Mouse (Mus musculus) intestine, postnatal 0 days (tissue): ENCODE data around the gene Kif13a. TPM values are rescaled to one million over a fixed set of nuclear protein-coding genes. Genes with fewer than 3 reads are reported as not detected.
A peak's percentile ranks its signal among the peaks of the same experiment; 100 is the strongest.

Source experiments
- ATAC-seq: fragments of 200-750 bp; cut with Nextera tagmentation; 2 replicates; pipeline ENCODE4 v1.8.0; 2017; ENCODE audit warnings: mild to moderate bottlenecking, moderate TSS enrichment, moderate library complexity
- H3K27ac ChIP-seq: fragments of 300-500 bp; sonication (generic); 2 replicates; pipeline ENCODE4 v1.5.1; 2014; ENCODE audit warnings: mild to moderate bottlenecking, low read depth, low read length, moderate library complexity
- H3K27me3 ChIP-seq: fragments of 300-500 bp; sonication (generic); replicated peaks from 2 replicates; pipeline ENCODE4 v1.6.1; 2014; ENCODE audit warnings: low read length, mixed read lengths; ENCODE audit not compliant: control insufficient read depth, insufficient read depth
- H3K36me3 ChIP-seq: fragments of 300-500 bp; sonication (generic); 2 replicates; pipeline ENCODE4 v1.6.1; 2014; ENCODE audit warnings: mild to moderate bottlenecking, moderate library complexity; ENCODE audit not compliant: control insufficient read depth, insufficient read depth
- H3K4me1 ChIP-seq: fragments of 300-500 bp; sonication (generic); replicated peaks from 2 replicates; pipeline ENCODE4 v1.6.1; 2014; ENCODE audit warnings: antibody characterized with exemption, low read length, mixed read lengths; ENCODE audit not compliant: control insufficient read depth, insufficient read depth
- H3K4me2 ChIP-seq: fragments of 300-500 bp; sonication (generic); replicated peaks from 2 replicates; pipeline ENCODE4 v1.6.1; 2014; ENCODE audit warnings: low read depth, mild to moderate bottlenecking, moderate library complexity
- H3K4me3 ChIP-seq: fragments of 300-500 bp; sonication (generic); 2 replicates; pipeline ENCODE4 v1.5.1; 2014; ENCODE audit warnings: low read depth, low read length
- H3K9ac ChIP-seq: fragments of 300-500 bp; sonication (generic); 2 replicates; pipeline ENCODE4 v1.6.1; 2014; ENCODE audit warnings: mild to moderate bottlenecking, low read depth, low read length
- H3K9me3 ChIP-seq: fragments of 300-500 bp; sonication (generic); 2 replicates; pipeline ENCODE4 v1.6.1; 2016; ENCODE audit warnings: mixed run types; ENCODE audit not compliant: control insufficient read depth
- CTCF ChIP-seq: sonication (generic); IDR thresholded peaks from 2 replicates; pipeline ENCODE4 v1.5.1; 2016; ENCODE audit warnings: low read depth, mild to moderate bottlenecking, control low read depth, antibody characterized with exemption, moderate library complexity
- WGBS: fragments of 180-500 bp; shearing (Covaris S2); extraction: QIAGEN DNeasy Blood & Tissue Kit; methylation state at CpG from one replicate; pipeline ENCODE4 v1.1.7; 2014; 5-methylcytosine and 5-hydroxymethylcytosine counted together
- polyA plus RNA-seq: library from polyadenylated mRNA; unstranded; fragments of >200 nt; fragmentation: Nextera tagmentation; extraction: Ambion mirVana; gene quantifications from 2 replicates; pipeline ENCODE4 v1.2.1, GENCODE M21; 2015

The Kif13a gene
- polyA plus RNA-seq, 1 experiment from 2014 or later, result 11.3 TPM

- Histone ChIP-seq H3K4me2 (no peak overlapping the region), H3K9ac (no peak overlapping the region), H3K9me3 (no peaks in the 10 kb centered on the region), H3K36me3 (no peaks in the 10 kb centered on the region), H3K4me3 (no peak overlapping the region), H3K4me1 (0 out of 2 replicates have a peak, but pooled peaks cover 4% of the 10 kb centered on the region), H3K27me3 (no peaks in the 10 kb centered on the region), H3K27ac (no peak overlapping the region)
- 80% methylated on average over 5 of the region's 5 CpGs for WGBS
- ATAC-seq, result no peak
- TF ChIP-seq CTCF, result no peak
Observed at GRCm38 (mm10) chr13:46946041-46946440, 16.4 kb upstream of the Kif13a start.

- Histone ChIP-seq H3K4me3 (no peak overlapping the region), H3K9ac (no peak overlapping the region), H3K4me2 (no peak overlapping the region), H3K36me3 (no peaks in the 10 kb centered on the region), H3K27ac (no peak overlapping the region), H3K4me1 (0 out of 2 replicates have a peak, but pooled peaks cover 3% of the 10 kb centered on the region), H3K27me3 (no peaks in the 10 kb centered on the region), H3K9me3 (no peaks in the 10 kb centered on the region)
- WGBS, result 79% methylated on average over 3 of the region's 3 CpGs
- TF ChIP-seq CTCF, result no peak
- ATAC-seq, result no peak
Observed at GRCm38 (mm10) chr13:46945256-46945655, 15.6 kb upstream of the Kif13a start.

- Histone ChIP-seq H3K9me3 (no peaks in the 10 kb centered on the region), H3K27ac (no peak overlapping the region), H3K27me3 (no peaks in the 10 kb centered on the region), H3K36me3 (no peaks in the 10 kb centered on the region), H3K4me3 (no peak overlapping the region), H3K4me1 (no peaks in the 10 kb centered on the region), H3K9ac (no peak overlapping the region), H3K4me2 (no peak overlapping the region)
- TF ChIP-seq CTCF, result no peak
- ATAC-seq, result no peak
Observed at GRCm38 (mm10) chr13:46943294-46943693, 13.6 kb upstream of the Kif13a start.

GRCm38 (mm10) chr13:46934116-46934515 lies 4.4 kb upstream of the Kif13a start:
- Histone ChIP-seq H3K9ac (no peak overlapping the region), H3K4me1 (no peaks in the 10 kb centered on the region), H3K9me3 (no peaks in the 10 kb centered on the region), H3K27ac (no peak overlapping the region), H3K4me3 (no peak overlapping the region), H3K27me3 (no peaks in the 10 kb centered on the region), H3K4me2 (no peak overlapping the region), H3K36me3 (no peaks in the 10 kb centered on the region)
- TF ChIP-seq CTCF, result no peak
- WGBS, result 77% methylated on average over 10 of the region's 10 CpGs
- ATAC-seq, result no peak

GRCm38 (mm10) chr13:46932846-46933245 lies 3.2 kb upstream of the Kif13a start:
- Histone ChIP-seq H3K27me3 (no peaks in the 10 kb centered on the region), H3K9me3 (no peaks in the 10 kb centered on the region), H3K9ac (no peak overlapping the region), H3K27ac (no peak overlapping the region), H3K4me2 (no peak overlapping the region), H3K4me1 (no peaks in the 10 kb centered on the region), H3K4me3 (no peak overlapping the region), H3K36me3 (no peaks in the 10 kb centered on the region)
- 81% methylated on average over 6 of the region's 6 CpGs for WGBS
- no peak for TF ChIP-seq CTCF
- no peak for ATAC-seq

GRCm38 (mm10) chr13:46932049-46932448 lies 2.4 kb upstream of the Kif13a start:
- no peak for TF ChIP-seq CTCF
- no peak overlapping the region for H3K9ac ChIP-seq
- no peaks in the 10 kb centered on the region for H3K9me3 ChIP-seq
- H3K4me2 ChIP-seq, result no peak overlapping the region
- no peak overlapping the region for H3K4me3 ChIP-seq
- no peak for ATAC-seq
- 79% methylated on average over 1 of the region's 1 CpGs for WGBS
- H3K27ac ChIP-seq, result no peak overlapping the region
- no peaks in the 10 kb centered on the region for H3K27me3 ChIP-seq
- H3K36me3 ChIP-seq, result no peaks in the 10 kb centered on the region
- H3K4me1 ChIP-seq, result no peaks in the 10 kb centered on the region

GRCm38 (mm10) chr13:46930659-46931046 lies 986 bp upstream of the Kif13a start:
- WGBS, result 1% methylated on average over 15 of the region's 15 CpGs
- Histone ChIP-seq H3K4me3 (peak overlapping the region; percentile 80), H3K4me2 (peak overlapping the region; percentile 84), H3K4me1 (no peaks in the 10 kb centered on the region), H3K9ac (peak overlapping the region; percentile 87), H3K36me3 (0 out of 2 replicates have a peak, but pooled peaks cover 3% of the 10 kb centered on the region), H3K9me3 (no peaks in the 10 kb centered on the region), H3K27ac (peak overlapping the region; percentile 99), H3K27me3 (no peaks in the 10 kb centered on the region)
- peak; percentile 12 for ATAC-seq
- TF ChIP-seq CTCF, result no peak
